Mouse (Mus musculus): ENCODE measurements around the gene Gnl1.
"Not testable (repeated sequence)": the region's sequence is repeated elsewhere in the genome, so short reads cannot be mapped to it uniquely, and the experiment has no call there.

Gene Gnl1

GRCm38 (mm10) chr17:36023710-36024654 is 44.3 kb downstream of the Gnl1 start:
- no peak for DNase-seq (ENCODE audit: low read depth, low spot score)

DNA sequence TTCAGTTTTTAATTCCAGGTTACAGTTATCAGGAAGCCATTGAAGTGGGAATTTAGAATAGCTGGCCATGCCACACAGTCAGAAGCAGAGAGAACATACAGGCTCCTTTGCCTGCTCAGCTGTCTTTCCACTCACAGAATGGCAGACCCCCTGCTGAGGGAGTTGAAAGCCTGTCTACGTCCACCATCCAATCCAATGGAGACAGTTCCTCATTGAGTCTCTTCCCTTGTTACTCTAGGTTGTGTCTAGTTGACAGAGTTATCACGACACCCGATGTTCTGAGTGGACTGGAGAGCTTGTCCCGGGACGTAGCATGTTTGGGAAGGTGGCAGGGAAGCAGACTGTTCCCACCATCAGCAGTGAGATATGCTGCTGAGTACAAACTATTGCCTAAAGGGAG is 45.5 kb downstream of the Gnl1 start:
- DNase-seq (ENCODE audit: low read depth, low spot score): no peak

- no peak for DNase-seq (ENCODE audit: low read depth, low spot score)
Measured at GRCm38 (mm10) chr17:36025901-36026300, 46.2 kb downstream of the Gnl1 start.

GRCm38 (mm10) chr17:36027663-36028062 is 48.0 kb downstream of the Gnl1 start:
- no peak for DNase-seq (ENCODE audit: low read depth, low spot score)

DNA sequence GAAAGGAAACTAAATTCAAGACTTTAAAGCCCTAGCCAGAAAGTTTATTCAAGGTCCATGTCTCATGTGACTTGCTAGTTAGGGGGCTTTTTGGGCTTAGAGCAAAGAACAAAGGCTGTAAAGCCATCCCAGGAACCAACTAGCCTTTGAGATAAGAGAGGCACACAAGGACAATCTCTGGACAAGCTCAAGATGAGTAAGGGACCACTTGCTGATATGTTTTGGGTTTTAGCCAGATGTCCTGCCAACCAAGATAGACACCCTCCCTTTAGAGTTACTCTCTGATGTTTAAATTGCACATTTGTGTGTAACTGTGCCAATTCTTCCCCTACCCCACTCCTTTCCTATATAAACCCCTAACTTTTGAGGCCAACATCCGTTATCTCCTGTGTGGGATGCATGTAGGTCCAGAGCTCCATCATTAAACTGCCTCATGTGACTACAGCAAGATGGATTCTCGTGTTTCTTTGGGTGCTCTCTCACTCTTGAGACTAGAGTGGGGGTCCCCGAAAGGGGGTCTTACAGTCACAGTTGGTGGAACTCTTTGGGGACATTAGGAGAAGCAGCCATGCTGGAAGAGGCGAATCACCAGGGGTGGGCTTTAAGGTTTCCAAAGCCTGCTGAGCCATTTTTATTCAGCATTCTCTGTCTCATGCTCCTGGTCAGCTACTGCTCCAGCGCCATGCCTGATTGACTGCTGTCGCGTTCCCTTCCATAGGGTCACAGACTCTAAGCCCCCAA is 49.4 kb downstream of the Gnl1 start:
- no peak for DNase-seq (ENCODE audit: low read depth, low spot score)

DNA sequence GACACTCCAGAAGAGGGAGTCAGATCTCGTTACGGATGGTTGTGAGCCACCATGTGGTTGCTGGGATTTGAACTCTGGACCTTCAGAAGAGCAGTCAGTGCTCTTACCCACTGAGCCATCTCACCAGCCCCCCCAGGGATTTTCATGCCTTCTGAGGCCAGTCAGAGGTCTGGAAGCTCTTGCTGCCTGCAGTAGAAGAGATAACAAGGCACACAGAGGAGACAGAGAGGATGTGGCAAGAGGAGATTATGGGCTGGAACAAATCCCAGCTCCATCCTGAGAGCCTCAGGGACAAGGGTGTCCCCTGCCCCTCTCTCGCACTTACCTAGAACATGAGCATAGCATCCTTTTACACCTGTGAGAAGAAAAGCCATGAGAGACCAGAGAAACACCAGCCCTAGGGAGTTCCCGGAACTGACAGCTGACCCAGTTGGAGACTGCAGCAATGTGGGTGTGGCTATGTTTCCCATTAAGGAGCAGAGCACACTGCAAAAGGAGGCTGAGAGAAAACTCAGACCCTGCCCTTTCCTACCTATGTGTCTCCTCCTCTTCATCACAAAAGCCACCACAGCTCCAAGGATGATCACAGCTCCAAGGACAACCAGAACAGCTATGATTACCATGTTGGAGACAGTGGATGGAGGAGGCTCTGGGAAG is 50.5 kb downstream of the Gnl1 start:
- peak; percentile 51 for DNase-seq (ENCODE audit: low read depth, low spot score)

DNA sequence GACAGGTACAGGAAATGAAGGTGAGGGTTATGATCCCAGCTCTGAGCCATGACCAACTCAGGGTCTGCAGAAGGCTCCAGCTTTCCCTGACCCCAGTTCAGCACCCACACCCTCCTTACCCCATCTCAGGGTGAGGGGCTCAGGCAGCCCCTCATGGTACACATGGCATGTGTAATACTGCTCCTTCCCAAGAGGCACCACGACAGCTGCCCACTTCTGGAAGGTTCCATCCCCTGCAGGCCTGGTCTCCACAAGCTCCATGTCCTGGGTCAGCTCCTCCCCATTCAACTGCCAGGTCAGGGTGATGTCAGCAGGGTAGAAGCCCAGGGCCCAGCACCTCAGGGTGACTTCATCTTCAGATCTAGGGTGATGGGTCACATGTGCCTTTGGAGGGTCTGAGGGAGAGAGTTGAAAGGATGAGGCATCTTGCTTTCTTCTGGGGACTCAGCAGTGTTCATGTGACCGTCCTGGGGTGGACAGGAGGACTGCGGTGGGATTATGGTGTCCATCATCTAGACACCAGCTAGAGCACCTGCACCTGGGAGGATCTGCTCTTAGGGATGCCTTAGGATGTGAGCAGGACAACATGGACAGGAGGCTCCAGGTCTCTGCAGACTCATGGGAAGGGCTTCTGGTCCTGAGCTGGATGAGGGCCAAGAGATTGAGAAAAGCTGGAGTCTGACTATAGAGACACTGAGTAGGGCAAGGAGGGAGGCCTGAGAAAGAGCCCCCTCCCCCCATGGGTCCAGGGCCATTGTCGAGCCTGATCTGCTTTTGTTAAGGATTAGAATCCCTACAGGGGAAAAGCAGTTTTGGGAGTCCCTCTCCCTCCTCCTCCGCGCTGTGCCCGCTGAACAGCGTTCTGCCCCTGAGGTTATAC is 51.3 kb downstream of the Gnl1 start:
- not testable (repeated sequence) for DNase-seq (ENCODE audit: low read depth, low spot score)

GRCm38 (mm10) chr17:36031583-36032331 is 52.1 kb downstream of the Gnl1 start:
- peak; percentile 38 for DNase-seq (ENCODE audit: low read depth, low spot score)

- peak; percentile 49 for DNase-seq (ENCODE audit: low read depth, low spot score)
Measured at GRCm38 (mm10) chr17:36032351-36032875, 52.8 kb downstream of the Gnl1 start, which contains the start of gene H2-T23. Gene H2-T23 (minus strand): TSS chr17:36032855.

GRCm38 (mm10) chr17:36034524-36034923 is 54.9 kb downstream of the Gnl1 start:
- DNase-seq (ENCODE audit: low read depth, low spot score): not testable (repeated sequence)

DNA sequence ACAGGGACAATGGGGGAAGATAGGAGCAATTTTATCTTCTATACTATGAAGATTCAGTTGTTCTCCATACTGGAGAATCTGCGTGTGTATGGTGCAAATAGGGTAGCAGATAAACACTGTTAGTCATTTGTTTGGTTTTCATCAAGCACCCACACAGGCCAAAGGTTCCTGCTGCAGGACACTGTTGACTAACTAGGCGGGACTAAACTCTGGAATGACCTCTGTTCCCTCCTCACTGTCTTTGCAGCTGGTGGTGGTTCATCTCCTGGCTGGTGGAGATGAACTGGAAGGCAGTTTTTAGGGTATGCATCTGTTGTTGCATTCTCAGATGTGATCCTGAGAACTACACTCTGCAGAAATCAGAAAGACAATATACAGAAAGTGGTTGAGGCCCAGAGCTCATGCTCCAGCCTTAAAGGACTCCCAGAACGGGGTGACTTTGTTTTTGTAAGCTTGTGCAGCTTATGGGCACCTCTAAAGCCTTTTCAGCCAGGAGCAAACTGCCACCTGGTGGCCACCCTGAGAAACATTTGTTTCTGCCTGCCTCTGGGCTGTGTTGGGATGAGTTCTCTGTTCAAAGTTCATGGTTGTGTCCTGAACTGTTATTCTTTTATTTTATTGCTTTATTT is 55.5 kb downstream of the Gnl1 start:
- DNase-seq (ENCODE audit: low read depth, low spot score): peak; percentile 44

DNA sequence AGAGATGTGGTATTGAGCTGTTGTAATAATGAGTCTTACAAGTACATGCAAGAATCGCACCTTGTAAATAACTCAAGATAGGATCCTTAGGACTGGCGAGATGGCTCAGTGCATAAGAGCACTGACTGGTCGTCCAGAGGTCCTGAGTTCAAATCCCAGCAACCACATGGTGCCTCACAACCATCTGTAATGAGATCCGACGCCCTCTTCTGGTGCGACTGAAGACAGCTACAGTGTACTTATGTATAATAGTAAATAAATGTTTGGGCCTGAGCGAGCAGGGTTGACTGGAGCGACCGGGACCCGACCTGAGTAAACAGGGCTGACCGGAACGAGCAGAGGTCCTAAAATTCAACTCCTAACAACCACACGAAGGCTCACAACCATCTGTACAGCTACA is 56.5 kb downstream of the Gnl1 start:
- not testable (repeated sequence) for DNase-seq (ENCODE audit: low read depth, low spot score)
